Mouse (Mus musculus) 3134 (cell line): Measurements from ENCODE around the gene Akr1b3.

Experiments
- DNase-seq: peaks from one replicate; pipeline ENCODE4 v3.0.0-alpha.2; 2011; ENCODE audit warnings: low spot score; ENCODE audit not compliant: insufficient read length; ENCODE audit errors: extremely low read depth

The Akr1b3 gene

DNA sequence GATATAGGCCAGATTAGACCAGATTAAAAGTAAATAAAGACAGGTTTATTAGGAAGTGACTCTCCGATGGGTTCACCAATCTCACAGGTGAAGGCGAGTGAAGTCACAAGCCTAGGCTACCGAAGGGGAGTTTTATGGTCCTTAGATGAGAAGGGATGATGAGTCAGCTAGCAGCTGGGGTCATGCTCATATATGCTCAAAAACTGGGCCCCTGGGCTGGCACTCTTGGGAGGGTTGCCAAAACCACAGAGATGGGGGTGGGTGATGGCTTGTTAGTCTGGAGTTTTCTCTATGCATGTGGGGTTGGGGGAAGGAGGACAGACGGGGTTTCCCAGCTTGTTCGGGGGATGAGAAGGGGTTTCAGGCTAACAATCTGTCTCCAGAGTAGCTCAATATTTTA, 44.8 kb downstream of the Akr1b3 start:
- DNase-seq = no peak

- no peak for DNase-seq
Measured at GRCm38 (mm10) chr6:34270717-34271116, 46.6 kb downstream of the Akr1b3 start.

DNA sequence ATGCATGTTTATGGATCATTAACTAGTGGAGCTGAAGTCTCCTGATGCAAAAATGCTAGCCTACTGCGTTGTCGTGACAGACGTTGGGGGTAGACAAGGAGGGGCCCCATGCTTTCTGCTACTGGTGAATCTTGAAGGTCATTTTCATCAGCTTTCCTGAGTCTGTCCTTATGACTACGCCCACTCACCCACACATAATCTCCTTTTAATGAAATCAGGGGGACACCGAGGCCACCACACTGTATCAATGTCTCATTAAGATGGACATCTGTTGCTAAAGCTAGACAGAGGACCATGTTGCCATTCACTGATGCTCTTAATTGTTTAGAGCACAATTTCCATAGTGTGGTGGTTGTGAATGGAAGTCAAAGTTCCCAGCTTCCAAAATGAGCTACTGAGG, 58.7 kb downstream of the Akr1b3 start:
- no peak for DNase-seq
